Mouse (Mus musculus): Measurements from ENCODE around the gene Psg23.

DNA sequence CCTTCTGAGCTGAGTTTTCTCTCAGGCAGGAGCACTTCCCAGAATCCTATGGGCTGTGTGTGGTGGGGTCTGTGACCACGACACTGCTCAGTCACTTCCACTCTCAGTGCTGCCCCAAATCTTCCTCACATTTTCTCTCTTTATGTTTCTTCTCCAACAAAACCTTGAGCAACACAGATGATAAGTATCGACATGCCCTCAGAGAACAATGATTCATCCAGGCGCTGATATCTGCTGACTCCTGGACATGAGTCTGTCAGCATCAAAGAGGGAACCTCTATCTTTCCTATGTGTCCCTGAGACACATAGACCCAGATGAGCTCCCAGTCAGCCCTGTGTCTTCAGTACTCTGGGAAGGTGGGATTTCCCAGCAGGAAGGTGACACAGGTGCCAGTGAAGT lies 49.1 kb downstream of the Psg23 start, which contains the start of gene Psg27:
- TF ChIP-seq GATA1 (IDR thresholded peaks at IDR 0.05; ENCODE audit: low read length) (no peak), TAL1 (IDR thresholded peaks at IDR 0.05; ENCODE audit: low read length) (no peak)
